ENCODE assay signal across 8 mouse cellular contexts in genomic region chr7:105399935-105400624, GRCm38 (mm10). TPM values are rescaled to one million over a fixed set of nuclear protein-coding genes. Genes with fewer than 3 reads are reported as not detected.
A peak's percentile ranks its signal among the peaks of the same experiment; 100 is the strongest.
DNase-seq lines count a peak whose midpoint lies in the region; ATAC-seq lines count a peak whose summit lies in the region.

TSS of gene Fam160a2 (minus strand) at chr7:105400054.

- H3K4me2 ChIP-seq in hindbrain, embryonic 14.5 days (replicated peaks) = peak within 1 kb of the TSS; percentile 74

- WGBS in hindbrain, embryonic 14.5 days = under 1% methylated on average over 55 of the region's 55 CpGs

- peak within 1 kb of the TSS; percentile 83 for H3K27ac ChIP-seq in hindbrain, embryonic 14.5 days

- peak within 1 kb of the TSS; percentile 71 for H3K4me3 ChIP-seq in hindbrain, embryonic 14.5 days (replicated peaks; ENCODE audit: low read length)

- H3K36me3 ChIP-seq in hindbrain, embryonic 14.5 days (replicated peaks; ENCODE audit: control insufficient read depth, insufficient read depth) = 0 out of 2 replicates have a peak, but pooled peaks cover 5% of the 10 kb centered on the region

- peaks cover 14% of the 10 kb centered on the region for H3K4me1 ChIP-seq in hindbrain, embryonic 14.5 days (replicated peaks; ENCODE audit: control insufficient read depth, insufficient read depth, low read length)

- ATAC-seq in hindbrain, embryonic 14.5 days (ENCODE audit: low FRiP score) = peak; percentile 99

- H3K9me3 ChIP-seq in hindbrain, embryonic 14.5 days (ENCODE audit: control insufficient read depth, low read length) = no peaks in the 10 kb centered on the region

- DNase-seq in R1 (ENCODE audit: low read depth, low spot score) = peak; percentile 99
- DNase-seq in cerebellum, postnatal 25 days = peak; percentile 100
- DNase-seq in frontal cortex, postnatal 25 days (ENCODE audit: low spot score in 2 of 2) = peak; percentile 97 to 99
- DNase-seq in hindbrain, embryonic 14.5 days (ENCODE audit: low spot score) = peak; percentile 99
- DNase-seq in layer of hippocampus, postnatal 36 days = peak; percentile 99 to 100
- peak; percentile 100 for DNase-seq in lung, postnatal 36 days
- DNase-seq in retina, postnatal 1 day = peak; percentile 100
- DNase-seq in urinary bladder, adult 18-20 months (ENCODE audit: low spot score in 2 of 2) = peak; percentile 98 to 100

- peak within 1 kb of the TSS; percentile 82 for H3K9ac ChIP-seq in hindbrain, embryonic 14.5 days

- no peaks in the 10 kb centered on the region for H3K27me3 ChIP-seq in hindbrain, embryonic 14.5 days (ENCODE audit: control insufficient read depth, insufficient read depth, low read length)

RNA-seq across cellular contexts. Expression of gene Fam160a2, which starts in this region (rescaled TPM):
- polyA plus RNA-seq in hindbrain, embryonic 14.5 days (2014; fragmentation: Nextera tagmentation; extraction: Ambion mirVana) = 39.0 and 42.2 TPM in 2 replicates
- total RNA-seq in layer of hippocampus, postnatal 36 days (2021) = 10 to 100 TPM; 57.6 to 58.6 TPM

Comparison
In these comparisons a context has a peak if more than half of its experiments do, and no peak if none do; other contexts are left out.
1. Peak in every context shown above with its lines: DNase-seq, ATAC-seq, H3K4me3 ChIP-seq and H3K27ac ChIP-seq.